Mouse (Mus musculus): ENCODE measurements at regions not wholly inside any gene's neighbourhood (a gene's known extent, or its start where the extent isn't known, plus 50 kb on each side); places are given as distances from the start of the nearest gene placed in this dataset.

- no peak overlapping the region for H3K4me2 ChIP-seq (ENCODE audit: insufficient read depth, low read depth, poor library complexity, severe bottlenecking)
- H3K4me1 ChIP-seq (ENCODE audit: control insufficient read depth in 1 of 2, insufficient read depth in 2 of 2): no peaks in the 10 kb centered on the region
- in situ Hi-C loops (cut with MboI; ENCODE audit: low pct_ligation_motif_present, low pct_unique_long_range_greater_than_20kb, low sequenced_read_pairs): no loop called here
- H3K4me3 ChIP-seq (replicated peaks in 1 of 3; ENCODE audit: low read depth in 2 of 3, low read length in 2 of 3, poor library complexity in 1 of 3): no peak overlapping the region
- no peak overlapping the region for H3K27ac ChIP-seq (ENCODE audit: insufficient read depth, low read depth)
- no peaks in the 10 kb centered on the region for H3K36me3 ChIP-seq (replicated peaks in 1 of 2; ENCODE audit: control insufficient read depth in 1 of 2, insufficient read depth in 1 of 2, low read length in 1 of 2)
- no peak overlapping the region for H3K9ac ChIP-seq (ENCODE audit: insufficient read depth, low read depth)
- TF ChIP-seq ZC3H11A (IDR thresholded peaks at IDR 0.05; ENCODE audit: low read depth, low read length): no peak
- no peaks in the 10 kb centered on the region for H3K27me3 ChIP-seq (replicated peaks)
- peaks cover 66% of the 10 kb centered on the region for H3K9me3 ChIP-seq (replicated peaks; ENCODE audit: low read length)
- dilution Hi-C loops (cut with MboI; ENCODE audit: extremely low pct_ligation_motif_present, extremely low pct_unique_long_range_greater_than_20kb, low sequenced_read_pairs): no loop called here
- H3K79me2 ChIP-seq (replicated peaks; ENCODE audit: control insufficient read depth, extremely low read depth, insufficient read depth, poor library complexity, severe bottlenecking): no peaks in the 10 kb centered on the region
- no peak for DNase-seq (ENCODE audit: extremely low read depth)
Measured at GRCm38 (mm10) chr7:71472384-71473141, 121.3 kb upstream of the Gm10295 start.

GRCm38 (mm10) chr7:71471658-71472383, 120.5 kb upstream of the Gm10295 start:
- Histone ChIP-seq H3K9ac (ENCODE audit: insufficient read depth, low read depth) (no peak overlapping the region), H3K36me3 (replicated peaks in 1 of 2; ENCODE audit: control insufficient read depth in 1 of 2, insufficient read depth in 1 of 2, low read length in 1 of 2) (no peaks in the 10 kb centered on the region), H3K4me3 (replicated peaks in 1 of 3; ENCODE audit: low read depth in 2 of 3, low read length in 2 of 3, poor library complexity in 1 of 3) (no peak overlapping the region), H3K4me1 (ENCODE audit: control insufficient read depth in 1 of 2, insufficient read depth in 2 of 2) (no peaks in the 10 kb centered on the region), H3K79me2 (replicated peaks; ENCODE audit: control insufficient read depth, extremely low read depth, insufficient read depth, poor library complexity, severe bottlenecking) (no peaks in the 10 kb centered on the region), H3K9me3 (replicated peaks; ENCODE audit: low read length) (peaks cover 63% of the 10 kb centered on the region), H3K27me3 (replicated peaks) (no peaks in the 10 kb centered on the region), H3K4me2 (ENCODE audit: insufficient read depth, low read depth, poor library complexity, severe bottlenecking) (no peak overlapping the region), H3K27ac (ENCODE audit: insufficient read depth, low read depth) (no peak overlapping the region)
- TF ChIP-seq CHD2 (IDR thresholded peaks at IDR 0.05; ENCODE audit: low read length): no peak
- no peak for TF ChIP-seq PAX5 (IDR thresholded peaks at IDR 0.05; ENCODE audit: low read length)
- TF ChIP-seq E2F4 (IDR thresholded peaks at IDR 0.05; ENCODE audit: insufficient replicate concordance, low read depth, low read length): no peak
- TF ChIP-seq ZC3H11A (IDR thresholded peaks at IDR 0.05; ENCODE audit: low read depth, low read length): no peak
- TF ChIP-seq MAZ (IDR thresholded peaks at IDR 0.05; ENCODE audit: low read depth, low read length): no peak
- TF ChIP-seq MAX (IDR thresholded peaks at IDR 0.05; ENCODE audit: low read length): no peak
- TF ChIP-seq ZMIZ1 (IDR thresholded peaks at IDR 0.05; ENCODE audit: low read depth, low read length): no peak
- TF ChIP-seq ZNF384 (IDR thresholded peaks at IDR 0.05; ENCODE audit: low read depth, low read length): no peak
- dilution Hi-C loops (cut with MboI; ENCODE audit: extremely low pct_ligation_motif_present, extremely low pct_unique_long_range_greater_than_20kb, low sequenced_read_pairs): no loop called here
- in situ Hi-C loops (cut with MboI; ENCODE audit: low pct_ligation_motif_present, low pct_unique_long_range_greater_than_20kb, low sequenced_read_pairs): no loop called here
- DNase-seq (ENCODE audit: extremely low read depth): no peak

GRCm38 (mm10) chr7:71471319-71471657, 120.0 kb upstream of the Gm10295 start:
- Histone ChIP-seq H3K9me3 (replicated peaks; ENCODE audit: low read length) (peaks cover 61% of the 10 kb centered on the region), H3K4me3 (replicated peaks in 1 of 3; ENCODE audit: low read depth in 2 of 3, low read length in 2 of 3, poor library complexity in 1 of 3) (no peak overlapping the region), H3K4me1 (ENCODE audit: control insufficient read depth in 1 of 2, insufficient read depth in 2 of 2) (no peaks in the 10 kb centered on the region), H3K79me2 (replicated peaks; ENCODE audit: control insufficient read depth, extremely low read depth, insufficient read depth, poor library complexity, severe bottlenecking) (no peaks in the 10 kb centered on the region), H3K27ac (ENCODE audit: insufficient read depth, low read depth) (no peak overlapping the region), H3K36me3 (replicated peaks in 1 of 2; ENCODE audit: control insufficient read depth in 1 of 2, insufficient read depth in 1 of 2, low read length in 1 of 2) (no peaks in the 10 kb centered on the region), H3K27me3 (replicated peaks) (no peaks in the 10 kb centered on the region), H3K9ac (ENCODE audit: insufficient read depth, low read depth) (no peak overlapping the region), H3K4me2 (ENCODE audit: insufficient read depth, low read depth, poor library complexity, severe bottlenecking) (no peak overlapping the region)
- DNase-seq (ENCODE audit: extremely low read depth): no peak
- dilution Hi-C loops (cut with MboI; ENCODE audit: extremely low pct_ligation_motif_present, extremely low pct_unique_long_range_greater_than_20kb, low sequenced_read_pairs) (no loop called here), in situ Hi-C loops (cut with MboI; ENCODE audit: low pct_ligation_motif_present, low pct_unique_long_range_greater_than_20kb, low sequenced_read_pairs) (no loop called here)
- TF ChIP-seq RCOR1 (conservative IDR thresholded peaks at IDR 0.05; ENCODE audit: low read depth, low read length) (no peak), MAFK (IDR thresholded peaks at IDR 0.05; ENCODE audit: insufficient replicate concordance, low read length) (no peak), TBP (conservative IDR thresholded peaks at IDR 0.05; ENCODE audit: low read depth, low read length) (no peak), CHD1 (IDR thresholded peaks at IDR 0.05; ENCODE audit: low read depth, low read length) (no peak), SIN3A (IDR thresholded peaks at IDR 0.05; ENCODE audit: low read length) (no peak), UBTF (IDR thresholded peaks at IDR 0.05; ENCODE audit: low read depth, low read length) (no peak), CTCF (conservative IDR thresholded peaks at IDR 0.05 in 1 of 2, IDR thresholded peaks at IDR 0.05 in 1 of 2; ENCODE audit: low read depth in 2 of 2, low read length in 2 of 2) (no peak), POLR2A (IDR thresholded peaks at IDR 0.05; ENCODE audit: low read depth, low read length) (no peak), POLR2AphosphoS2 (IDR thresholded peaks at IDR 0.05; ENCODE audit: low read depth, low read length) (no peak), ZNF384 (IDR thresholded peaks at IDR 0.05; ENCODE audit: low read depth, low read length) (no peak), USF1 (IDR thresholded peaks at IDR 0.05; ENCODE audit: low read depth, low read length) (no peak), EP300 (IDR thresholded peaks at IDR 0.05; ENCODE audit: low read length) (no peak), ETS1 (conservative IDR thresholded peaks at IDR 0.05; ENCODE audit: low read depth, low read length) (no peak), ELF1 (IDR thresholded peaks at IDR 0.05; ENCODE audit: low read depth, low read length) (no peak), NELFE (IDR thresholded peaks at IDR 0.05; ENCODE audit: low read depth, low read length) (no peak)

Measured in CH12.LX (cell line).